Mouse (Mus musculus): ENCODE data around the gene Atp5f1.

DNA sequence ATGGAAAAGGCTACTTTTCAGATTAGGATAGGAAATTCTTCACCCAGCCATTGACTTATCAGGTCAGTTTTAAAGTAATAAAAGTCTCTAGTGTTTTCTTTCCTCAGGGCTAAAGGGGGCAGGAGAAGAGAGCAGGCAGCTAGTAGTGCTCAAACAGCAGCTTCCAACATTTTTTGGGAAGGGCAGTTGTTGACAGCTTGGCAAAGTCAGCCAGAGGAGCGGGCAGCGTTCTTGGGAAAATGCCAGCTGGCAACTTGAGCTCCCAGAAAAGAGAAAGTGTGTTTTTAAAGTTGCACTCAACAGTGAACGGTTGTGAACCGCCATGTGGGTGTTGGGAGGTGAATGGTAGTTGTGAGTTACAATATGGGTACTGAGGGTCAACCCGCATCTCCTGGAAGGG is 24.9 kb downstream of the Atp5f1 start:
- TF ChIP-seq CTCF (IDR thresholded peaks at IDR 0.05; ENCODE audit: low read depth) = no peak
- no peak for TF ChIP-seq EP300 (IDR thresholded peaks at IDR 0.05; ENCODE audit: low read depth)

All from liver, postnatal 0 days (tissue).